Mouse (Mus musculus): ENCODE measurements around the gene Zfp503.
A peak's percentile ranks its signal among the peaks of the same experiment; 100 is the strongest.

The Zfp503 gene

DNA sequence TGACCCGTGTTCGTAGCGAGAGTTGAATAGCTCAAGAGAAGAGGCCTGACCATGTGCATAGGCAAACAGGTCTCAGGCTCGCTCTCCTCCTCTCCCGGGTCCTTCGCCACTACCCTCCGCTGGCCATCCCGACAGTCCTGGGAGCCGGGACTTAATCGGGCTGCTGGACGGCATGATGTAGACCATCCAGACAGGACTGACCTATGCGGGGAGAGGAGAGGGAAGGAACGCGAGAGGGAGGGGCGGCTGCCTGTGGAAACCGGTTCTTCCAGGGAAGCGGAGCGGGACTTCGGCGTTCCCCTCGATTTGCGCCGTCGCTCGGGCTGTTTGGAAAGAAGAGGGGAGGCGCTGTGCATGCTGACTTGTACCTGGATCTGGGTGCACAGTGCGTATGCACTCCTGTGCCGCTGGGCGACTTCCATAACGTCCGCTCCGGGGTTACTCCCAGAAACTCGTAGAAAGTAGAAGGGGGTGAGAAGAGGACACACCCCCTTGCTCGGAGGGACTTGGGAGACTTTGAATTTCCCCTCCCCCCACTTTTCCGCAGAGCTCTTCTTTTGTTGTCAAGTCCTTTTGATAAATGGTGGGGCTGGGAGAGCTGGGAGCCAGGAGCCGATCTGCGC, at the start of gene Zfp503:
TSS of gene Zfp503 (minus strand) at position 311 of the 623 bp plus-strand sequence.
- peak; percentile 18 to 26 for DNase-seq

DNA sequence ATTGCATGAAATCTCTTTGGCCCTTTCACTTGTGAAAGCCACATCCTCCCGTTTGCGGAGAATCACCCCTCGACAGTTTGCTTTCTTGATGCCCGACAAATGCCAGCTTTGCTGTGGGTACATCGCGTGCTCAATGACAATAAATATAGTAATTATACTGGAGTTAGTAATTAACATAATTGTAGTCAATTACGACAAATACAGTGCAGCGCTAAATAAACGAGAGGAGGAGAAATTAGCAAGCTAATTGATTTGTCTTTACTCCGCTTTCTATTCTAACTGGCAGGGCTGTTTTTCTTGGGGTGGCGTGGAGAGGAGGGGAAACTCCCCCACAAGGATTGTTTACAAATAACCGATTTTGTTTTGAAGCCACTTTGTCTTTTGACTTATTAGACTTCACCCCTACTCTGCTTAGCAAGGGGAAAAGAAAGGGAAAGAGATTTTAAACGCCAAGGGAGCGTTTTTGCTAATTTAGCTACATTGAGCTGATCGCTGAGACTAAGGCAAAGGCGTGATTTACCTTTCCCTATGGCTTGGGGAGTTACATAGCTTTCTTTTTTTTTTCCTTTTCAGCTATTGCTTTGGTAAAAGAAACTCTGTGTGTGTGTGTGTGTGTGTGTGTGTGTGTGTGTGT, 48.2 kb upstream of the Zfp503 start:
- no peak for DNase-seq

DNA sequence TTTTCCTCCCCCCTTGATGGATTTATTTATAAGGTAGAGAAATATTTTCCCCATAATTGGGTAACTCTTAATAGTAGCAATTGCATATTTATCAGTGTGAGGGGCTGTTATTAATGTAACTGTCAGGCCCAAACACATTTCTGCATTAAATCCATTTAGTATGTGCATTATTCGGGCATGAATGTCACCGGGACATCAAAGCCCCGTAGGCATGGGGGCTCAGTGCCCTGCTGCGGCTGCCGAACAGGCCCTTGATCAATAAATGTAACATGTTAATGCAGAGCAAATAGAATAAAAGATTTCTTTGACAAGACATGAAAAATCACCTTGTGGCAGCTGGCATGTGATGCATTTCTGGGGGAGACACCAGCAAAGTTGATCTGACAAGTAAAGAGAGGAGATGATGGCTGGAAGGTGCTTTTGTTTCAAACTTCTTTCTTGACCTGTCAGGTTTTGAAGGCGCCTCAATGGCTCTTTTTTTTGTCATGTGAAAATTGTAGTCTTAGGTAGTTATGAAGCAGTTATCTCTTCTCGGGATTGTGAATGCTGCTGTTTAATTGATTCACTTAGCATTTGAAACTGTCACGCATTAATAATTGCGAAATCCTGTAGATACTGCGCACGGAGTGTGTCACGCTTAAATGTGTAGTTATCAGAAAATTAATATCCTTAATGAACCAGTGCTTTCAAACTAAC, 47.5 kb upstream of the Zfp503 start:
- no peak for DNase-seq

DNA sequence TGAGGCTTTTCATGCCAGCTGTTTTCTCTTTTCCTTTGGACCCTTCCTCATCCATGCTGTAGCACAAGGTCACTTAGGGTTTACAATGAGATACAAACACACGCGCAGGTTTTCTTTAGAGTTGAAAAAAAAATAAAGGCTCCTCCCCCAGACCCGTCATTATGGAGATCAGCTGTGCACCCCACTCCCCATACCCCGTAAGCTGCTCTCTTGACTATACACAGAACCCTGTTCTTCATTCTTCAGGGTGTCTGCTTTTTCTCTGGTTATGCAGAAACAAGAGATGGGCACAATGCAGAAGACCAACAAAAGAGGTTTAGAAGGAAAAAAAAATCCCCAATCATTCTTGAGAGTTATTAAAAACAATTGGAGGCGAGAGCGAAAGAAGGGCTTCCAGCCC, 46.9 kb upstream of the Zfp503 start:
- DNase-seq, result no peak

DNA sequence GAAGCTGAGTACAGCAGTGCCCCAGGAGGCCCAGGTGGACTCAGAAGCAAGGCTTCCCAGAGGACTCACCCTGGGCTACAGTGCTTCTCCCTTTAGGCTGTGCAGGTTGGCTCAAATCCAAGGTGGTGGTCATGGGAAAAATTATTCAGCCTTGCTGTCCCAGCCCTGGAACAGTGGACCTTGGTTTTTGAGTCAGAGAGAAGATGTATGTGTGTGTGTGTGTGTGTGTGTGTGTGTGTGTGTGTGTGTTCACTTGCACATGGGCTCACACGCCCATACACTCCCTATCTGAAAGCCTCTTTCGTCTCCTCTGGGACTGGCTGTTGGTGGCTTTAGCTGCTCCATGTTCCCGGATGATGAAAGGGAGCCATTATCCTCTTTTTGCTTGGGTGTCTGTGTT, 46.5 kb upstream of the Zfp503 start:
- no peak for DNase-seq

DNA sequence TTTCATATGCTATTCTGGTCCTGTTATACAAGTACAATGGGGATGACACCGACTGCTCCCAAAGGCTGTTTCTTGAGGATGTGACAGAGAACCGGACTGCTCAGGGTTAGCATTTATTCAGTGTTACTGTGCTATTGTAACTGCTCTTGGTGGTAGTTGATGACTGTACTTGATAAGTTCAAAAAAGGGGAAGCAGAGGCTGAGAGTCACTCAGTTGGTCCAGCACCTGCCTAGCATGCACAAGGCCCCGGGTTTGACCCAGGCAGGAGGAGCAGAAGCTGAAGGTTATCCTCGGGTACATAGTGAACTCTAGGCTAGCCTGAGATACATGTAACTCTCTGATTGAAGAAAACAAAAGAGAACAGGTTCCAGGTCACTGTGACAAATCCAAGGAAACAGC, 34.1 kb upstream of the Zfp503 start:
- DNase-seq, result no peak

DNA sequence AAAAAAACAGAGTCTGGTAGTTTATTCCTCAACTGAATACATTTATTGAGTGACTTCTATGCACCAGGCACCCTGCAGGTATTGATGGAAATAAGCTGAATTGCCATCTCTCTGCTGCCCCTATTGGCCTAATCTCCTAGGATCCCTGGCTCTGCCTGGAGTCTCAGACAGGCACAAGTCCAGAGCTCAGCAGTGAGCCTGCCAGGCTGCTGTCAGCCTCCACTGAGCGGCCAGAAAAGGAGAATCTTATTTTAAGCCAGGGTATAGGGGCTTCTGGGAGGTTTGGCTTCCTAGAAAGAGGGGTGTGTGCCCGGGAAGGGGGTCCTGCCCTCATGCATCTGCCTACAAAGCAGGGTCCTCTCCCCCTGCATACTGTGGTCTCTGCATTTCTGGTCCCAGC, 31.5 kb upstream of the Zfp503 start:
- peak; percentile 67 to 80 for DNase-seq

DNA sequence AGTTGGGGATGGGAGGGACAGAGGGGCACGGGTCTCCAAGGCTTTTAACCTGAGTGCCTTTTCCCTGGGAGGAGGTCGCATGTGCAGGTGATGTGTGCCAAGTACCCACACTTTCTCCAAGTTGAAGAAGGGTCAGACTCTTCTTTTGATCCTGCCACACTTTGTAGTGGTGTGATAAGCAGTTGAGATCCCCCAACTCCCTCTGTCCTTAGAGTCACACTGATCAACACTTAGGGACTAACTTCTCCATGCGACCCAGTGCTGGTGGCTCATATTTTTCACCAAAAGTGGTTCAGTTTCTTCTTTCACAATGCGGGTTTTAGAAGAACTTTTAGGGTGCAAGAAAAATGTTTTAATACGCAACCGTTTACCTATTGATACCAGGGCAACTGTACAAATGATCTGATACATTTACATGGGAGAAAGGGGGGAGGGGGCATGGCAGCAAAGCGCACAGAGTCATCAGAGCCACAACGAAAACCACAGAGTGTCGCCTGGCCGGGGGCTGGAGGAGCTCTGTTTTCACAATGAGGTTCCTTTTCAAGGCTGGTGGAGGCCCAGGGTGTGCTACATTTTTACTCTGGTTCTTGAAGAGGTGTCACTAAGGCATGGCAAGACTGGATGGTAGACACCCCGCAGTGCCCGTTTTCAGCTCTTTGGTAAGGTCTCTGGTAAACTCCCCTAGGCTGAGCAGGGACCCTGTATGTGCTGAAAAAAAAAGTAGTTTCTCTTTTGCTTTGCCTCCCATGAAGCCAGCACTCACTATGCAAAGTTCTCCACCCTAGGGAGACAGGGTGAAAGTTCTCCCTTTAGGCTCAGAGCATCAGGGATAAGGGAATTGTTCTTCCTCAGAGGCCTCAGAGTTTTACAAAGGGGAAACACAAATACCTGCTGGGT, 30.8 kb upstream of the Zfp503 start:
- no peak for DNase-seq

DNA sequence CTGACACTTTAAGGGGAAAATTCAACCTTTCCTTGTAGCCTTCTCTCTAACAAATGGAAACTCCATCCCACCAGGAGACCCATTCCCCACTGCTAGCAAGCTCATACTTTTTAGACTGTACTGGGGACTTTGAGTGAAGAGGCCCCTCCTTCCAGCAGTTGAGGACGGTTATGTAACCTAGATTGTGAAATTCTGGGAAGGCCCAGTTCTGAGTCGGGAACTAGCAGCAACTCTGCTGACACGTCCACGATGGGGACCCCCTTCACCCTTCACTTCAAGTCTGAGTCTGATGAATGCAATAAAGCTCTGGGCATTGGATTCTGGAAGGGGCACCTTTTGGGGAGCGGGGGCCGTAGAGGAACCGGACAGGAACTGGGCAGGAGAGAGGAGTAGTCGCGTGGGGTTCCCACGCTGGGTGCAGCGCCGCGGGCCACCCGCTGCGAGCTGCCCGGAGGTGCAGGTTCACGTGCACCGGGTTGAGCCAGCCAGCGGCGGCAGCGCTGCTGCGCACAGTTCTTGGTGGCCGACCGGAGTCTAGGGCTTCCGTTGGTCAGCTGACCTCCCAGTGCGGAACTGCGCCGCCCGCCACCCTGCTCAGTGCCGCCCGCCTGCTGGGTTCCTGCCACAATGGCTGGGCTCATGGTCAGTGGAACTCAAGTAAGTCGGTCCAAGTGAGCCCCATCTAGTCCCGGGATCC, 30.0 kb upstream of the Zfp503 start, which contains the start of gene Lrmda:
TSS of gene Lrmda (plus strand) at position 461 of the 697 bp plus-strand sequence.
- DNase-seq, result peak; percentile 31 to 49

DNA sequence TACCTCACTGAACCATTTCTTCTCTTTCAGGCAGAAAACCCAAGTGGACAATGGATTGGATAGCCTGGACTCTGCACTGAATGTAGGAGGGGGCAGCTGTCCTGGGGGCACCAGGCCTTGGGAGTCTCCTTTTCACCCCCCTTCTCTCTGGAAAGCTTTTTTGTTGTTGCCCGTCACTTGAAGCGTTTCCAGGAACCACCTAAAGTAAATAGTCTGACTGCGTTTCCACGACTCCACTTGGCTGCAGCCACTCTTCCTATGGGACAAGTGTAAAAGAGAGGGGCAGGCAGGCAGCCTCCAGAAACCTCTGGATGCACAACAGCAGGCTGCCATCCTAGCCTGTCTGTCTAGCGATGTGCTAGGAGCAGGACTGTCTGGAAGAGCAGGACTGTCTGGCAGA, 27.6 kb upstream of the Zfp503 start:
- no peak for DNase-seq

DNA sequence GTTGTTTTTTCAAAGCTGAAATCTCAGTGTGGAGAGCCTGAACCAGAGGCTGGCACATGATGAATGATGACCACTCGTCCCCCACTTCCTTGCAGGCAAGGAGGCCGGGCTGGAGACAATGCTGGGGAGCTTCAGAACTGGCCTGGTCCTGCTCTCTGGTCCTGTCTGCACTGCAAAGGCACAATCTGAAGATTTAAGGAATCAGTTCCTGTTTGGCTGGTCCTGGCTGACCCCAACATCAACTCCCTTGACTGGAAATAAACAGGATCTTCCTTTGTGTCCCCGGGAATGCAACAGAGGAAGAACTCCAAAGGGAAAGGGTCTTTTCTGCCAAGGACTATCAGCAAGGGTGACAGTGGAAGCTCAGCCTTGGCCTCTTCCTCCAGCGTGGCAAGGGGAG, 25.4 kb upstream of the Zfp503 start:
- DNase-seq, result no peak

DNA sequence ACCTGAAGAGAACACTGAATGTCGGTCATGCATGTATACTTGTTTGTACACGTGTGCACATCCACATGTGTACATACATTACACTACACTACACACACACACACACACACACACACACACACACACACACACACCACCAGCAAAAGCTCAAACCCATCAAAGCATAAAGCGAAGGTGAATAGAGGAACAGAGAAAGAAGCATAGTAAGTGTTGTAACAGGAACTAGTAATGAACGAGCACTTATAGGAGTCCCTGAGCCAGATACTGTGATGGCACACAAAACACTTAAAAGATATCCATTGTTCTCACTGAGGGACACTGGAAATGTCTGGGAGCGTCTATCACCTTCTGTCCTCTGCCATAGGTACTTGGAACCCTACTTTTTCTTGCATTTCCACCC, 24.9 kb upstream of the Zfp503 start:
- no peak for DNase-seq

DNA sequence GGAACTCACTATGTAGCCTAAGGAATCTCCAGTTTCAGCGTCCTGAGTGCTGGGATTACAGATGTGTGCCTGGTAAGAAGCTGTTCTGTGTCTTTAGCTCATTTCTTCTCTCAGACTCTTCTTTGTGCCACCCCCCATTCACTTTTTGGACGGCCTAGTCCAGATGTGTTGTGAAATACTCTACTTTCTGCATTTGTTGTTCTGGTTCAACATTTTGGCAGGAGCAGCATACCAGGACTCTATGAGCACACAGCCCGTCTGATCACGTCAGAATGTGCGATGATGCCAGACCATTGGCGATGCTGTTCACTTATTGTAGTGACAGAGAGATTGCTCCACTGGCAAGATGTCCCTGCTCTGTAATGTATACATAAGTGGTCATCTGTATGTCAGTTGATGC, 17.6 kb upstream of the Zfp503 start:
- DNase-seq, result no peak

DNA sequence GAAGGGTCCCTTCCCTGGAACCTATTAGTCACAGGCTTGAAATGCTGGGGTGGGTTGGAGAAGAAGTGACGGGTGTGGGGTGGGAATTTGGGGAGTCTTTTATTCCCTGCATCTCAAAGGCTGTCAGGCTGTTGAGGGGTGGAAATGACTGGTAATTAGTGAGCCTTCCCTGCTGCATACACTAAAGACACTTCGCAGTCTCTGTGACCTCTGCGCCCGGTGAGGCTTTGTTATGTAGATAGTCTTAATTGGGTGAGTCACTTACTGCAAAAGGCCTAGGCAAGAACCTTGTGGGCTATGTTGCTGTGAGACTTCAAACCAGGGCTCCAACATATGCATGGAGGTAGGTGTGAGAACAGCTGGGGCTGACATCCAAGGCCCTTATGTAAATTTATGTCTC, 15.5 kb upstream of the Zfp503 start:
- no peak for DNase-seq

DNA sequence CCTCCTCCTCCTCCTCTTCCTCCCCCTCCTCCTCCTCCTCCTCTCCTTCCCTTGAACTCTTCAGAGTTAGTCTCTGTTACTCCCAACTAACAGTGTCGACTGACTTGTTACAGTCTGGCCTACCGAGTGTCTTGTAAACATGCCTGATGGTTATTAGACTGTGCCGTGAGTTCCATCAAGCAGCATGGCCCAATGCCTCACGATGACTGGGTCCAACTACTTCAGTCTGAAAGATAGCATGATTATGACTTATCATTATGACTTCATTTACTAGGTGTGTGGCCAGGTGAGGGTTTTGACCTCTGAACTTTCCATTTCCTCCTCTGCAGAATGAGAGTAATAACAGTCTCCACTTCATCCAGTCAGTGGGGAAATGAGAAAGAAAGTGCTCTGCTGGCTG, 14.2 kb upstream of the Zfp503 start:
- no peak for DNase-seq

DNA sequence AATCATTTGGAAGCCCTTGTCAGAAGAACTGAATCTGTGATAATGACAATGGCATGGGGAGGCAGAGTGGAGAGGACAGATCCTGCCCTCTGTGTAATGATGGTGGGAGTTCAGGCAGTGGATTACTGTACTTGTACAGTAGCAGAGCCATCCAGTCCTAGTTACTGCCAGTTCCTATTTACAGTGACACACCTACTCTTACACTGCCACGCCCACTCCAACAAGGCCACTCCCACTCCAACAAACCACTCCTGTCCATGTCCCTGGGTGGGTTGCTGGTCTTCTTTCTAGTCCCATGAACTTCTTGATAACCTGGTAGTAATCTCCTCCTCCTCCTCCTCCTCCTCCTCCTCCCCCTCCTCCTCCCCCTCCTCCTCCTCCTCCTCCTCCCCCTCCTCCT, 13.8 kb upstream of the Zfp503 start:
- no peak for DNase-seq

DNA sequence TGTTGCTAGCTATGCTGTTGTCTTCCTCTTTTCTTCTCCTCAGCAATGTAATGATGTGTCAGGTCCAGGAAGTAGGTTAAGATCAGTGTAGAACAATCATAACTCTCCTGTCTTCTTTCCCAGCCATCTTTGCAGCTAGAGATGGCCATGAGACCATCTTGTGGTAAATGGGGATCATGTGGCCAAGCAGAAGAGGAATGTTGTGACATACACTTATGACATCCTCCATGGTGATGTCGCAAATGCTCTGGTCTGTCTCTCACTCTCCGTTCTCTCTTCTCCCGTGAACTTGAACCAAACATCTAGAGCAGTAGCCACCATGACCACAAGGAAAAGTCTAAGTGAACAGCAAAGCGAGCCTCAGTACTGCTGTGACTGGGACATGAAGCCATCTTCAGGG, 10.2 kb upstream of the Zfp503 start:
- DNase-seq, result no peak

DNA sequence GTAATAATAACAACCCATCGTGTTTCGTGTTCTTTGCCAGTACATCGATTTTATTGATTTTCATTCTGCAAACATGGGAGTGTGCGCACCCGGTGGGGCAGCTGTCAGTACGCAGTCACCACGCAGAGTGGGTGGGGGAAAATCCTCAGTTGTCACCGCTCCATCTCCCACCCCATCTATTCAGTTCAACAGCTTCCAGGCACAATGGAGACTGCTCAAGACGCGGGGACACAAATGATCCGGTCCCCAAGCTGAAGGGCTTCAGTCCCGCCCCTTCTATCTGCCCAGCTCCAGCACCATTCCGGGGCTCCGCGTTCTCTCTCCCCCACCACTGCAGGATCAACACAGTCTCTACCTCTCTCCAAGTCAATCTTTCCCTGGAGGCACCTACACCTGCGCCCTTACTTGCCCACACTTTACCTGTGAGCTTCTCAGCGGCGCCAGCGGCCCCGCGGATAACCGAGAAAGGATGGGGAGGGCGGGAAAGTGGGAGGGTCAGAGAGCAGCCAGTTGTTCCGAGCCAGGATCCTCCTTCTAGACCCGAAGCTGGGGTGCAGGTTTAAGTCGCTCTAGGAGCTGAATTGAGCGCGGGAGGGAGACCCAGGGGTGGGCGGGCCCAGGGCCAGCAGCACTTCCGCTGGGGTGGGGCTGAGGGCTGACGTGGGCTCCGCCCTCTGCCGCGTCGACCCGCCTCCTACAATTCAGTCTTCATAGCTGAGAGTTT, 5.8 kb upstream of the Zfp503 start:
- peak in 1 of 2 experiments; percentile 29 for DNase-seq

DNA sequence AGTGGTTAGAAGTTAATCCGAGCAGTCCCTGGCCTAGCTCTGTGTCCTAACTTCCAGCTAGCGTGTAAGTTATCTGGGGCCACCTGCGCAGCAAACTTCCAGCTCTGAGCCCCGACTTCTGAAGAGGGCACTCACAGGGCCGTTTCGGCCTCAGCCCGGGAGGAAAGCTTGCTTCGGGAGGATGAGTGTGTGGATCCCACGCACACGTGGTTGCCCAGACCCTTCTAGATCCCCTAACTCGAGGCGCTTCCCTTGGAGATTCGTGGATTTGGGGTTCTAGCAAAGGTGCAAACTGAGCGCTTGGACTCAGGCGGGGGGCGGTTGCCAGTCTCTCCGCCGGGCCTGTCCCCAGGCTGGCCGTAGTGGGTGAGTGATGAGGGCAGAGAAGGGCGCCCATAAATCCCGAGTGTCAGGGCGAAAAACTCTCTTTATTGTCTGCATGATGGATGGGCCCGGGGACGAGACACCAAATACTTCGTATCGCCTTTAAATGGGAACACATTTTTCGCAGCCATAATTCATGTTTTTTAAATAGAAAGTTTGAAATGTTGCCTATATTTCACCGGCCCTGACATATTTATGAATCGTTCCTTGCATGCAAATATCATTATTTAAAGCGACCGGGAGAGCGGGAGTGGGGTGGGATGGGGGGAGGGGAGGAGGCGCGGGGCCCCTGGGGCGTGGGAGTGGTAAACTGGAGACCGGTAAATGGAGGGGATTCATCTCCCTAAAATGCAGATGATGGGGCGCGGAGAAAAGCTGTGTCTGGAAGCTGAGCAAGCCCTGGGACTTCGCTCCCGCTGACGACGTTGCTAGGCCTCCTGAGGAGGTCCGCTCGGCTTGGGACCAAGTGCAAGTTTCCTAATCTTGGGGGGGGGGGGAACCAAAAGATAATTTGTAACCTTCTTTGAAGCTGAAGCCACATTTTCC, 4.9 kb upstream of the Zfp503 start:
- no peak for DNase-seq

DNA sequence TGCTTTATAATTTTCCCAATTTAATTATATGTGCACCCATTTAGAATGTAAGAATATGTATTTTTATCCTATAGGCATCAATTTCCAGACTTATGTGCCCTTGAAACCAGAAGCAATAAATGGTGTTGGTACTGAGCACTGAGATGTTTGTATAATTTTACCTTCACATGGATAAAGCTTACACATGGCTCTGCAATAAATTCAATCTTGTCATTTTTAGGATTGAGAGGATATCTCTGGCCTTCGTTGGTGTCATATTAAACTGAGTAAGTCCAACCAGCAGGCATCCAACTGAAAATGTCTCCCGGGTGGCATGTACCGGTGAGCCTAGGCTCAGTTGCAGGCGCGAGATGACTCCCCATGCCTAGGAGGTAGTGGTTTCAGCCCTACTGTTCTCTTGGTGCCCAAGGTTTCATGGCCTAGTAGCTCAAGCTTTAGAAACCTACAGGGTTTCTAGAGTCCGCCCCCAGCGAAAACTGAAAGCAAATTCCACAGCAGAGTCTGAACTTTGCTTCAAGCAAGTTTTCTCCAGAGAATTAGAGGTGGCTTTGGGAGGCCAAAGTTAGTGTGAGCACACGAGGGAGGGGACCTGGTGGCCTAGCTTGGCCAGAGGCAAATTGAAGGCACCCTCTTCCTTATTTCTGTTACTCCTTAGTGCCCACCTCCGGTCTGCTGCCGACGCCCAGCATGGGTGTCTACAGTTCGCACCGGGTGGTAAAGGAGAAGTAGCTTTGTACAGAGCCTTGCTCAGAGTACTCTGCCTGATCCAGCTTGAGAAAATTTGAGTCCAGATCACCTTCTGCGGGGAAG, 4.1 kb upstream of the Zfp503 start:
- DNase-seq, result no peak

All from cerebellum, postnatal 25 days (tissue).